Mouse (Mus musculus) midbrain, embryonic 11.5 days (tissue): ENCODE data around the gene Nmrk2. TPM values are rescaled to one million over a fixed set of nuclear protein-coding genes. Genes with fewer than 3 reads are reported as not detected.

ENCODE experiments used
- polyA plus RNA-seq: library from polyadenylated mRNA; unstranded; fragments of >200 nt; fragmentation: Nextera tagmentation; extraction: Ambion mirVana; gene quantifications from 2 replicates; pipeline ENCODE4 v1.2.1, GENCODE M21; 2014

Gene Nmrk2
- polyA plus RNA-seq, 1 experiment from 2014 or later = not detected

Other genes starting within 250 kb of the Nmrk2 start
- gene Gng7, start 187.1 kb downstream of the Nmrk2 start, polyA plus RNA-seq = 6.6 and 7.0 TPM in 2 replicates
- gene Diras1, start 176.4 kb downstream of the Nmrk2 start, polyA plus RNA-seq = 3.1 and 3.3 TPM in 2 replicates
- gene Slc39a3, start 164.6 kb downstream of the Nmrk2 start, polyA plus RNA-seq = 9.1 and 10.1 TPM in 2 replicates
- 200 and 232 TPM in 2 replicates for gene Sgta, start 141.9 kb downstream of the Nmrk2 start, polyA plus RNA-seq
- 44.1 and 51.4 TPM in 2 replicates for gene Thop1, start 132.0 kb downstream of the Nmrk2 start, polyA plus RNA-seq
- 0.08 and 0.34 TPM in 2 replicates for gene Creb3l3, start 103.2 kb downstream of the Nmrk2 start, polyA plus RNA-seq
- 189 and 210 TPM in 2 replicates for gene Map2k2, start 96.1 kb downstream of the Nmrk2 start, polyA plus RNA-seq
- 5.3 and 5.6 TPM in 2 replicates for gene Zbtb7a, start 66.8 kb downstream of the Nmrk2 start, polyA plus RNA-seq
- 42.1 and 46.5 TPM in 2 replicates for gene Pias4, start 34.1 kb downstream of the Nmrk2 start, polyA plus RNA-seq
- 398 and 422 TPM in 2 replicates for gene Eef2, start 25.4 kb downstream of the Nmrk2 start, polyA plus RNA-seq
- gene Dapk3, start 19.0 kb downstream of the Nmrk2 start, polyA plus RNA-seq = 49.7 and 50.6 TPM in 2 replicates
- not detected in 2 replicates for gene 4930442H23Rik, start 18.2 kb downstream of the Nmrk2 start, polyA plus RNA-seq
- 21.2 and 22.2 TPM in 2 replicates for gene Atcay, start 28.8 kb upstream of the Nmrk2 start, polyA plus RNA-seq
- 3.0 and 3.8 TPM in 2 replicates for gene Zfr2, start 31.1 kb upstream of the Nmrk2 start, polyA plus RNA-seq
- gene Matk, start 50.9 kb upstream of the Nmrk2 start, polyA plus RNA-seq = 2.5 and 2.7 TPM in 2 replicates
- gene Mrpl54, start 64.9 kb upstream of the Nmrk2 start, polyA plus RNA-seq = 198 and 205 TPM in 2 replicates
- 25.4 and 31.2 TPM in 2 replicates for gene Apba3, start 64.9 kb upstream of the Nmrk2 start, polyA plus RNA-seq
- gene Tjp3, start 89.5 kb upstream of the Nmrk2 start, polyA plus RNA-seq = 3.9 and 4.0 TPM in 2 replicates
- 42.0 and 46.2 TPM in 2 replicates for gene Pip5k1c, start 90.9 kb upstream of the Nmrk2 start, polyA plus RNA-seq
- 31.9 and 36.8 TPM in 2 replicates for gene Cactin, start 119.1 kb upstream of the Nmrk2 start, polyA plus RNA-seq
- gene Tbxa2r, start 126.7 kb upstream of the Nmrk2 start, polyA plus RNA-seq = 2.4 and 2.6 TPM in 2 replicates
- gene Gipc3, start 141.2 kb upstream of the Nmrk2 start, polyA plus RNA-seq = 0.04 TPM in 1 of 2 replicates, not detected in the other
- 89.1 and 97.7 TPM in 2 replicates for gene Hmg20b, start 148.4 kb upstream of the Nmrk2 start, polyA plus RNA-seq
- 2.8 and 4.4 TPM in 2 replicates for gene Mfsd12, start 155.4 kb upstream of the Nmrk2 start, polyA plus RNA-seq
- 0.12 TPM in 1 of 2 replicates, not detected in the other for gene 4930404N11Rik, start 163.8 kb upstream of the Nmrk2 start, polyA plus RNA-seq
- gene Fzr1, start 176.5 kb upstream of the Nmrk2 start, polyA plus RNA-seq = 94.3 and 104 TPM in 2 replicates
- 43.3 and 53.7 TPM in 2 replicates for gene Dohh, start 182.4 kb upstream of the Nmrk2 start, polyA plus RNA-seq
- 2.7 and 2.9 TPM in 2 replicates for gene Gm48551, start 182.4 kb upstream of the Nmrk2 start, polyA plus RNA-seq
- gene Gm48552, start 187.0 kb upstream of the Nmrk2 start, polyA plus RNA-seq = 0.20 and 0.47 TPM in 2 replicates
- gene Smim24, start 191.0 kb upstream of the Nmrk2 start, polyA plus RNA-seq = 2.3 and 2.7 TPM in 2 replicates